Mouse (Mus musculus): ENCODE measurements at regions not wholly inside any gene's neighbourhood (a gene's known extent, or its start where the extent isn't known, plus 50 kb on each side); places are given as distances from the start of the nearest gene placed in this dataset.

- no peak for TF ChIP-seq GATA4 (IDR thresholded peaks at IDR 0.05; ENCODE audit: insufficient replicate concordance, low read length)
These were observed 979.0 kb upstream of the Gje1 start for GRCm38 (mm10) chr10:15697050-15697449.
